Mouse (Mus musculus): ENCODE results near the gene Pik3cd. TPM values are rescaled to one million over a fixed set of nuclear protein-coding genes. Genes with fewer than 3 reads are reported as not detected.

Gene Pik3cd
- total and polyA plus RNA-seq, 2 experiments: 2.2 to 3.0 TPM

DNA sequence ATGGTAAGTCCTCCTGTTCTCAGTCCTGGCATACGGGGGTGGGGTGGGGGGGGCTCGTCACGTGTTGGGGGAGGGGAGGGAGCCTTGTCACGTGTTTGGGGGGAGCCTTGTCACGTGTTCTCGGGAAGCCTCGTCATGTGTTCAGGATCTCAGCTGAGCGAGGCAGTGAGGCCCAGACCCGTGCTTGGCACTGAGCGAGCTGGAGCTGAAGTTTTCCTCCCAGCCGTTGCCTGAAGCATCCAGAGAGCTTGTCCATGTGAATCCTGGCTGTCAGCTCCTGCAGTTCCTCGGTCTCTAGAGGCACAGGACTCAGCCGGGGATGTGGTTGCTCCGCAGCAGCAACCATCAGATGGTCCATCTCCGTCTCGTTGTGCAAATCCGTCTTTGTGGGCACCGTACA, 96.3 kb downstream of the Pik3cd start:
- Histone ChIP-seq H3K27me3 (ENCODE audit: control insufficient read depth, insufficient read depth, low read length) (no peaks in the 10 kb centered on the region), H3K4me1 (ENCODE audit: control insufficient read depth, insufficient read depth, low read length) (no peaks in the 10 kb centered on the region), H3K36me3 (ENCODE audit: control insufficient read depth, insufficient read depth, low read length) (no peaks in the 10 kb centered on the region), H3K4me3 (ENCODE audit: insufficient read depth, low read depth, low read length) (no peak overlapping the region), H3K9ac (ENCODE audit: low read depth, low read length) (no peak overlapping the region), H3K79me2 (ENCODE audit: control insufficient read depth, insufficient read depth, low read length) (no peaks in the 10 kb centered on the region), H3K27ac (replicated peaks; ENCODE audit: insufficient read depth, low read depth, low read length) (no peak overlapping the region)
- no peak for DNase-seq (ENCODE audit: extremely low read depth, low read depth, low spot score)
- TF ChIP-seq POLR2A (IDR thresholded peaks at IDR 0.05; ENCODE audit: extremely low read depth, insufficient read depth, low read length) (no peak), CTCF (IDR thresholded peaks at IDR 0.05; ENCODE audit: low read depth, low read length) (no peak)
- 82% methylated on average over 18 of the region's 18 CpGs for WGBS

DNA sequence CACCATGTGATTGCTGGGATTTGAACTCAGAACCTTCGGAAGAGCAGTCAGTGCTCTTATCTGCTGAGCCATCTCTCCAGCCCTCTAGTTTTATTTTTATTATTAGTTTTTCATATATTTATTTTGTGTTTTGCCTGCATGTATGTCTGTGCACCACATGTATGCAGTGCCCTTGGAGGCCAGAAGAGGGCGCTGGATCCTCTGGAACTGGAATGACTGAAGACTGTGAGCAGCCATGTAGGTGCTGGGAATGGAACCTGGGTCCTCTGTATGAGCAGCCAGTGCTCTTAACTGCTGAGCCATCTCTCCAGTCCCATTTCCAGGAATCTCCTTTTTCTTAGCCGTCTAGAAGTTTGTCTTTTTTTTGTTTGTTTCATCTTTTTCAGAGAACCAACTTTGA, 97.9 kb downstream of the Pik3cd start:
- DNase-seq (ENCODE audit: extremely low read depth, low read depth, low spot score): no peak
- Histone ChIP-seq H3K36me3 (ENCODE audit: control insufficient read depth, insufficient read depth, low read length) (no peaks in the 10 kb centered on the region), H3K9ac (ENCODE audit: low read depth, low read length) (no peak overlapping the region), H3K79me2 (ENCODE audit: control insufficient read depth, insufficient read depth, low read length) (no peaks in the 10 kb centered on the region), H3K4me3 (ENCODE audit: insufficient read depth, low read depth, low read length) (no peak overlapping the region), H3K27ac (replicated peaks; ENCODE audit: insufficient read depth, low read depth, low read length) (no peak overlapping the region), H3K4me1 (ENCODE audit: control insufficient read depth, insufficient read depth, low read length) (no peaks in the 10 kb centered on the region), H3K27me3 (ENCODE audit: control insufficient read depth, insufficient read depth, low read length) (no peaks in the 10 kb centered on the region)
- 75% methylated on average over 3 of the region's 3 CpGs for WGBS
- TF ChIP-seq POLR2A (IDR thresholded peaks at IDR 0.05; ENCODE audit: extremely low read depth, insufficient read depth, low read length): no peak
- peak; percentile 32; the same call in 1 of the 2 replicates for TF ChIP-seq CTCF (IDR thresholded peaks at IDR 0.05; ENCODE audit: low read depth, low read length)

DNA sequence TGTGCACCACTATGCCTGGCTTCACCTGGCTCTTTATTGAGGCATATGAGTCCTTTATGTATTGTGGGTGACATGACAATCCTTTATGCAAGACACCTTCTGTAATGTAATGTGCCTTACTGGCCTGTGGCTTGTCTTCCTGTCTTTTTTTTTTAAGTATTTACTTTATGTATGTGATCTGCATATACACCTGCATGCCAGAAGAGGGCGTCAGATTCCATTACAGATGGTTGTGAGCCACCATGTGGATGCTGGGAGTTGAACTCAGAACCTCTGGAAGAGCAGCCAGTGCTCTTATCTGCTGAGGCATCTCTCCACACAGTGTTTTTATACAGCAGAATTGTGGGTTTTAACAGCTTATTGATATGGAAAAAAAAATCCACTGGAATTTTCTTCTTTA, 98.5 kb downstream of the Pik3cd start:
- TF ChIP-seq POLR2A (IDR thresholded peaks at IDR 0.05; ENCODE audit: extremely low read depth, insufficient read depth, low read length) (no peak), CTCF (IDR thresholded peaks at IDR 0.05; ENCODE audit: low read depth, low read length) (no peak)
- no peak for DNase-seq (ENCODE audit: extremely low read depth, low read depth, low spot score)
- Histone ChIP-seq H3K9ac (ENCODE audit: low read depth, low read length) (no peak overlapping the region), H3K27ac (replicated peaks; ENCODE audit: insufficient read depth, low read depth, low read length) (no peak overlapping the region), H3K4me1 (ENCODE audit: control insufficient read depth, insufficient read depth, low read length) (no peaks in the 10 kb centered on the region), H3K79me2 (ENCODE audit: control insufficient read depth, insufficient read depth, low read length) (no peaks in the 10 kb centered on the region), H3K36me3 (ENCODE audit: control insufficient read depth, insufficient read depth, low read length) (no peaks in the 10 kb centered on the region), H3K4me3 (ENCODE audit: insufficient read depth, low read depth, low read length) (no peak overlapping the region), H3K27me3 (ENCODE audit: control insufficient read depth, insufficient read depth, low read length) (no peaks in the 10 kb centered on the region)
- WGBS: 63% methylated on average over 1 of the region's 1 CpGs

DNA sequence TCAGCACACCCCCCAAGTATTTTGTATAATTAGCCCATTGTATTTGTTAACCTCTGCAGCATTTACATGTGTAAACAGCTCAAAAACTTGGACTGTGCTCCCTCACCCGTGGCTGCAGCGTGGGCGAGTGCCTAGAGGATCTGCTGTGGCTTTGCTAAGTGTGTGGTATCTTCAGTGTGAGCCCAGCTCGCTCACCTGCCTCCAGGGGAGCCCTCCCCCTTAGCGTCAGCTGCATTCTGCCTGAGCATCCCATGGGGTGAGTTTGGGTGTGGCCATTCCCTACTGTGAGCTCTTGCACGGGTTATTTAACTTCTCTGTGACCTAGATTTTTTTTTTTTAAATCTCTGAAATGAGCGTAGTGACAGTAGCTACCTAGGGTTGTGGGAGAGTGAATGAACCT, 100.1 kb downstream of the Pik3cd start:
- no peak overlapping the region for H3K27ac ChIP-seq (replicated peaks; ENCODE audit: insufficient read depth, low read depth, low read length)
- no peak overlapping the region for H3K4me3 ChIP-seq (ENCODE audit: insufficient read depth, low read depth, low read length)
- H3K4me1 ChIP-seq (ENCODE audit: control insufficient read depth, insufficient read depth, low read length): no peaks in the 10 kb centered on the region
- no peak for TF ChIP-seq CTCF (IDR thresholded peaks at IDR 0.05; ENCODE audit: low read depth, low read length)
- TF ChIP-seq POLR2A (IDR thresholded peaks at IDR 0.05; ENCODE audit: extremely low read depth, insufficient read depth, low read length): no peak
- DNase-seq (ENCODE audit: extremely low read depth, low read depth, low spot score): no peak
- 39% methylated on average over 7 of the region's 7 CpGs for WGBS
- no peak overlapping the region for H3K9ac ChIP-seq (ENCODE audit: low read depth, low read length)
- no peaks in the 10 kb centered on the region for H3K36me3 ChIP-seq (ENCODE audit: control insufficient read depth, insufficient read depth, low read length)
- H3K27me3 ChIP-seq (ENCODE audit: control insufficient read depth, insufficient read depth, low read length): no peaks in the 10 kb centered on the region
- H3K79me2 ChIP-seq (ENCODE audit: control insufficient read depth, insufficient read depth, low read length): no peaks in the 10 kb centered on the region

DNA sequence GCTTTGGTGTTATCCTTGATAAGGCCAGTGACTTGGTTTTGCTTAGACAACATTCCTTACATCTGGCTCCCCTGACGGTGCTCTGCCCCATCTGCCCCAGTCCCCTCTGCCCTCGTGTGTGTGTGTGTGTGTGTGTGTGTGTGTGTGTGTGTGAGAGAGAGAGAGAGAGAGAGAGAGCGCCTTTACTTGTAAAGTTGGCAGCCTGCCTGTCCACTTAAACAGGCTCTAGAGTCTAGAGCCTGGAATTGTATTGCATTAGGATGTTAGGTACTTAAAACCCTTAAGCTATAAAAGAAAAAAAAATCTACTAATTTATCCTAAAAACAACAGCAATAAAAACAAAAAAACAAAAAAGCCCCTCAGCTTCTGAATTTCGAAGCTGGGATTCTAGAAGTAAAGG, 100.9 kb downstream of the Pik3cd start:
- 48% methylated on average over 4 of the region's 4 CpGs for WGBS
- Histone ChIP-seq H3K27ac (replicated peaks; ENCODE audit: insufficient read depth, low read depth, low read length) (no peak overlapping the region), H3K36me3 (ENCODE audit: control insufficient read depth, insufficient read depth, low read length) (no peaks in the 10 kb centered on the region), H3K4me3 (ENCODE audit: insufficient read depth, low read depth, low read length) (no peak overlapping the region), H3K27me3 (ENCODE audit: control insufficient read depth, insufficient read depth, low read length) (no peaks in the 10 kb centered on the region), H3K79me2 (ENCODE audit: control insufficient read depth, insufficient read depth, low read length) (no peaks in the 10 kb centered on the region), H3K9ac (ENCODE audit: low read depth, low read length) (no peak overlapping the region), H3K4me1 (ENCODE audit: control insufficient read depth, insufficient read depth, low read length) (no peaks in the 10 kb centered on the region)
- TF ChIP-seq CTCF (IDR thresholded peaks at IDR 0.05; ENCODE audit: low read depth, low read length): no peak
- no peak for TF ChIP-seq POLR2A (IDR thresholded peaks at IDR 0.05; ENCODE audit: extremely low read depth, insufficient read depth, low read length)
- no peak for DNase-seq (ENCODE audit: extremely low read depth, low read depth, low spot score)

DNA sequence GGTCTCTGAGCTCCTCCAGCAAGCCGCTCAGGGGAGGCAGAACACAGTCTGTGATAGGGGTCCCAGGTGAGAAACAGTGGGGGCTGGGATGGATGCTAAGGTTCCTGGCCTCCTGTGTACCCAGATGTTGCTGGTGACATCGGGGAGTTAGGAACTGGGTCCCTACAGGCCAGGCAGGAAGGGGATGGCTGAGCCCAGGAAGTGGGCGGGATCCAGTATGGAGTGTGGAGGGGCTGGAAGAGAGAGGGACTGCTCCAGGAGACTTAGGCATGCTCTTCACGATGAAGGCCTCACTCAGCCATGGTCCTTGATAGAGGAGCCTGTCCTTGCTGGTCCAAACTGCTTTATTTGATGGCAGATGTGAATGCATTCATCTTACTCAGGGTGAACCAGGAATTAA, 102.2 kb downstream of the Pik3cd start:
- 82% methylated on average over 4 of the region's 4 CpGs for WGBS
- no peak for DNase-seq (ENCODE audit: extremely low read depth, low read depth, low spot score)

More for the DNA sequence above, 102.2 kb downstream of the Pik3cd start:
- no peak overlapping the region for H3K4me3 ChIP-seq (ENCODE audit: insufficient read depth, low read depth, low read length)
- H3K36me3 ChIP-seq (ENCODE audit: control insufficient read depth, insufficient read depth, low read length): no peaks in the 10 kb centered on the region
- no peak overlapping the region for H3K27ac ChIP-seq (replicated peaks; ENCODE audit: insufficient read depth, low read depth, low read length)
- no peaks in the 10 kb centered on the region for H3K79me2 ChIP-seq (ENCODE audit: control insufficient read depth, insufficient read depth, low read length)
- TF ChIP-seq CTCF (IDR thresholded peaks at IDR 0.05; ENCODE audit: low read depth, low read length) (no peak), POLR2A (IDR thresholded peaks at IDR 0.05; ENCODE audit: extremely low read depth, insufficient read depth, low read length) (no peak)
- no peak overlapping the region for H3K9ac ChIP-seq (ENCODE audit: low read depth, low read length)
- H3K27me3 ChIP-seq (ENCODE audit: control insufficient read depth, insufficient read depth, low read length): no peaks in the 10 kb centered on the region
- no peaks in the 10 kb centered on the region for H3K4me1 ChIP-seq (ENCODE audit: control insufficient read depth, insufficient read depth, low read length)
